Mouse (Mus musculus) neural tube, embryonic 12.5 days (tissue): ENCODE measurements around the gene Ethe1. TPM values are rescaled to one million over a fixed set of nuclear protein-coding genes. Genes with fewer than 3 reads are reported as not detected.
"Not testable (repeated sequence)": the region's sequence is repeated elsewhere in the genome, so short reads cannot be mapped to it uniquely, and the experiment has no call there.

ENCODE experiments used
- ATAC-seq: fragments of 200-750 bp; cut with Nextera tagmentation; 2 replicates; pipeline ENCODE4 v1.8.0; 2017; ENCODE audit warnings: low read depth, mild to moderate bottlenecking, moderate TSS enrichment, moderate library complexity; ENCODE audit not compliant: low FRiP score
- H3K27ac ChIP-seq: fragments of 300-500 bp; sonication (generic); 2 replicates; pipeline ENCODE4 v1.5.1; 2016
- H3K27me3 ChIP-seq: fragments of 300-500 bp; sonication (generic); replicated peaks from 2 replicates; pipeline ENCODE4 v1.6.1; 2016; ENCODE audit warnings: mild to moderate bottlenecking
- H3K36me3 ChIP-seq: fragments of 300-500 bp; sonication (generic); 2 replicates; pipeline ENCODE4 v1.6.1; 2016; ENCODE audit warnings: mild to moderate bottlenecking
- H3K4me1 ChIP-seq: fragments of 300-500 bp; sonication (generic); 2 replicates; pipeline ENCODE4 v1.6.1; 2016
- H3K4me2 ChIP-seq: fragments of 300-500 bp; sonication (generic); replicated peaks from 2 replicates; pipeline ENCODE4 v1.6.1; 2016; ENCODE audit warnings: mild to moderate bottlenecking
- H3K4me3 ChIP-seq: fragments of 300-500 bp; sonication (generic); 2 replicates; pipeline ENCODE4 v1.5.1; 2016
- H3K9ac ChIP-seq: fragments of 300-500 bp; sonication (generic); 2 replicates; pipeline ENCODE4 v1.6.1; 2016; ENCODE audit warnings: mild to moderate bottlenecking
- H3K9me3 ChIP-seq: fragments of 300-500 bp; sonication (generic); 2 replicates; pipeline ENCODE4 v1.6.1; 2016; ENCODE audit warnings: mild to moderate bottlenecking
- whole genome bisulfite sequencing: fragments of 180-500 bp; shearing (Covaris S2); methylation state at CpG from one replicate; pipeline ENCODE4 v1.1.7; 2016; 5-methylcytosine and 5-hydroxymethylcytosine counted together
- polyA plus RNA-seq: library from polyadenylated mRNA; unstranded; fragments of >200 nt; fragmentation: Nextera tagmentation; extraction: Ambion mirVana; gene quantifications from 2 replicates; pipeline ENCODE4 v1.2.1, GENCODE M21; 2016

Ethe1 gene
- polyA plus RNA-seq, 1 experiment from 2014 or later = 18.7 TPM

GRCm38 (mm10) chr7:24605561-24605960, 18.2 kb downstream of the Ethe1 start:
- WGBS = 87% methylated on average over 7 of the region's 7 CpGs
- ATAC-seq = no peak
- H3K9me3 ChIP-seq = no peaks in the 10 kb centered on the region
- no peak overlapping the region for H3K4me3 ChIP-seq
- H3K27ac ChIP-seq = no peak overlapping the region
- no peaks in the 10 kb centered on the region for H3K36me3 ChIP-seq
- peaks cover 4% of the 10 kb centered on the region for H3K4me1 ChIP-seq
- peaks cover 21% of the 10 kb centered on the region for H3K27me3 ChIP-seq
- no peak overlapping the region for H3K4me2 ChIP-seq
- no peak overlapping the region for H3K9ac ChIP-seq

GRCm38 (mm10) chr7:24606046-24606445, 18.7 kb downstream of the Ethe1 start:
- Histone ChIP-seq H3K27me3 (peaks cover 26% of the 10 kb centered on the region), H3K4me2 (no peak overlapping the region), H3K4me1 (peaks cover 9% of the 10 kb centered on the region), H3K9me3 (no peaks in the 10 kb centered on the region), H3K9ac (no peak overlapping the region), H3K27ac (no peak overlapping the region), H3K36me3 (no peaks in the 10 kb centered on the region), H3K4me3 (no peak overlapping the region)
- no peak for ATAC-seq
- 83% methylated on average over 7 of the region's 7 CpGs for WGBS

GRCm38 (mm10) chr7:24608017-24608416, 20.7 kb downstream of the Ethe1 start:
- Histone ChIP-seq H3K27me3 (peaks cover 44% of the 10 kb centered on the region), H3K4me1 (peaks cover 21% of the 10 kb centered on the region), H3K9ac (no peak overlapping the region), H3K27ac (no peak overlapping the region), H3K36me3 (no peaks in the 10 kb centered on the region), H3K4me2 (no peak overlapping the region), H3K4me3 (no peak overlapping the region), H3K9me3 (no peaks in the 10 kb centered on the region)
- WGBS = 50% methylated on average over 6 of the region's 6 CpGs
- peak; percentile 69 for ATAC-seq

- Histone ChIP-seq H3K27ac (no peak overlapping the region), H3K9me3 (no peaks in the 10 kb centered on the region), H3K4me1 (peaks cover 21% of the 10 kb centered on the region), H3K36me3 (no peaks in the 10 kb centered on the region), H3K4me2 (no peak overlapping the region), H3K9ac (no peak overlapping the region), H3K4me3 (no peak overlapping the region), H3K27me3 (peaks cover 49% of the 10 kb centered on the region)
- WGBS = 80% methylated on average over 8 of the region's 8 CpGs
- no peak for ATAC-seq
These were observed 21.2 kb downstream of the Ethe1 start for GRCm38 (mm10) chr7:24608561-24608960.

- peaks cover 21% of the 10 kb centered on the region for H3K4me1 ChIP-seq
- WGBS = under 1% methylated on average over 27 of the region's 27 CpGs
- H3K4me3 ChIP-seq = peak within 1 kb of the TSS; percentile 33
- H3K4me2 ChIP-seq = peak within 1 kb of the TSS; percentile 57
- H3K9ac ChIP-seq = no peak within 1 kb of the TSS
- no peak for ATAC-seq
- H3K9me3 ChIP-seq = no peaks in the 10 kb centered on the region
- H3K27me3 ChIP-seq = peaks cover 54% of the 10 kb centered on the region
- no peaks in the 10 kb centered on the region for H3K36me3 ChIP-seq
- H3K27ac ChIP-seq = no peak within 1 kb of the TSS
These were observed 23.0 kb downstream of the Ethe1 start, which contains the start of gene Phldb3 for GRCm38 (mm10) chr7:24610144-24610878. TSS of gene Phldb3 (plus strand) at chr7:24610763.

- no peak overlapping the region for H3K27ac ChIP-seq
- H3K4me2 ChIP-seq = peak overlapping the region; percentile 57
- peaks cover 21% of the 10 kb centered on the region for H3K4me1 ChIP-seq
- peak overlapping the region; percentile 33 for H3K4me3 ChIP-seq
- peak; percentile 48 for ATAC-seq
- no peak overlapping the region for H3K9ac ChIP-seq
- no peaks in the 10 kb centered on the region for H3K36me3 ChIP-seq
- WGBS = 1% methylated on average over 36 of the region's 36 CpGs
- no peaks in the 10 kb centered on the region for H3K9me3 ChIP-seq
- peaks cover 54% of the 10 kb centered on the region for H3K27me3 ChIP-seq
These were observed 23.6 kb downstream of the Ethe1 start for GRCm38 (mm10) chr7:24610879-24611494.

GRCm38 (mm10) chr7:24611709-24612108, 24.4 kb downstream of the Ethe1 start:
- Histone ChIP-seq H3K9me3 (no peaks in the 10 kb centered on the region), H3K27me3 (peaks cover 54% of the 10 kb centered on the region), H3K4me3 (peak overlapping the region; percentile 33; the same call in 1 of the 2 replicates), H3K9ac (no peak overlapping the region), H3K4me1 (peaks cover 21% of the 10 kb centered on the region), H3K4me2 (peak overlapping the region; percentile 57; the same call in 1 of the 2 replicates), H3K36me3 (no peaks in the 10 kb centered on the region), H3K27ac (no peak overlapping the region)
- WGBS = 17% methylated on average over 7 of the region's 7 CpGs
- ATAC-seq = no peak

GRCm38 (mm10) chr7:24612308-24612910, 25.1 kb downstream of the Ethe1 start:
- 3% methylated on average over 27 of the region's 27 CpGs for WGBS
- Histone ChIP-seq H3K4me3 (no peak overlapping the region), H3K4me2 (peak overlapping the region; percentile 34), H3K27me3 (peaks cover 54% of the 10 kb centered on the region), H3K9me3 (no peaks in the 10 kb centered on the region), H3K27ac (no peak overlapping the region), H3K4me1 (peaks cover 21% of the 10 kb centered on the region), H3K36me3 (no peaks in the 10 kb centered on the region), H3K9ac (no peak overlapping the region)
- ATAC-seq = no peak

- no peak overlapping the region for H3K4me3 ChIP-seq
- no peaks in the 10 kb centered on the region for H3K9me3 ChIP-seq
- no peak overlapping the region for H3K4me2 ChIP-seq
- 76% methylated on average over 13 of the region's 13 CpGs for WGBS
- H3K9ac ChIP-seq = no peak overlapping the region
- H3K36me3 ChIP-seq = no peaks in the 10 kb centered on the region
- no peak overlapping the region for H3K27ac ChIP-seq
- H3K4me1 ChIP-seq = peaks cover 21% of the 10 kb centered on the region
- peaks cover 46% of the 10 kb centered on the region for H3K27me3 ChIP-seq
- ATAC-seq = no peak
These were observed 27.5 kb downstream of the Ethe1 start for GRCm38 (mm10) chr7:24614816-24615215.

- H3K9ac ChIP-seq = no peak overlapping the region
- no peak overlapping the region for H3K4me2 ChIP-seq
- H3K27me3 ChIP-seq = peaks cover 21% of the 10 kb centered on the region
- H3K4me1 ChIP-seq = peaks cover under 1% of the 10 kb centered on the region; the same call in 1 of the 2 replicates
- no peak overlapping the region for H3K27ac ChIP-seq
- WGBS = 84% methylated on average over 8 of the region's 8 CpGs
- H3K9me3 ChIP-seq = no peaks in the 10 kb centered on the region
- ATAC-seq = no peak
- H3K4me3 ChIP-seq = no peak overlapping the region
- no peaks in the 10 kb centered on the region for H3K36me3 ChIP-seq
These were observed 30.4 kb downstream of the Ethe1 start for GRCm38 (mm10) chr7:24617763-24618162.

- 89% methylated on average over 8 of the region's 8 CpGs for WGBS
- ATAC-seq, H3K36me3 ChIP-seq, H3K4me1 ChIP-seq, H3K4me3 ChIP-seq, H3K27ac ChIP-seq, H3K4me2 ChIP-seq, H3K9ac ChIP-seq, H3K9me3 ChIP-seq: not testable (repeated sequence)
- H3K27me3 ChIP-seq = peaks cover 15% of the 10 kb centered on the region
These were observed 31.0 kb downstream of the Ethe1 start for GRCm38 (mm10) chr7:24618374-24618773.

GRCm38 (mm10) chr7:24619671-24620397, 32.5 kb downstream of the Ethe1 start:
- Histone ChIP-seq H3K4me1 (no peaks in the 10 kb centered on the region), H3K9me3 (no peaks in the 10 kb centered on the region), H3K4me3 (no peak overlapping the region), H3K27ac (no peak overlapping the region), H3K9ac (no peak overlapping the region), H3K36me3 (no peaks in the 10 kb centered on the region), H3K27me3 (0 out of 2 replicates have a peak, but pooled peaks cover 8% of the 10 kb centered on the region), H3K4me2 (no peak overlapping the region)
- ATAC-seq = no peak
- 50% methylated on average over 13 of the region's 13 CpGs for WGBS
